Mouse (Mus musculus): ENCODE results near the gene Gapt.

Gene Gapt

GRCm38 (mm10) chr13:110346707-110347106, 10.3 kb downstream of the Gapt start:
- DNase-seq (ENCODE audit: low spot score) = no peak

DNA sequence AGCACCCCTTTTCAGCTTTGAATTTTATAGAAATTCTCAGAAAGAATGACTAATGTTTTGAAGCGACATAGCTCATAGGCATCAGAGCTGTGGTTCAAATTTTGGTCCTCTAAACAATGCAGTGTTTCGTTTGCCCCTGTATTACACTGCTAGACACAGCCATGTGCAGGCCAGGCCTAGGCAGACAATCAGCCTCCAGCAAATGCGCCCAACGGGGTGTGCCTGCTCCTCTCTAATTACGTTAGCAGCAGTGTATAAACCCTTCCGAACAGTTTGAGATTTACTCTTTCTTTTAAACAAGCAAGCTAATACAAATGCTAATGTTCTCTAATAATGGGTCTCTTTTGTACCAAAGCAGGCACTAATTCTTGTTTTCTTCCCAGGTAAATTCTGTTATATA, 14.4 kb downstream of the Gapt start:
- no peak for DNase-seq (ENCODE audit: low spot score)

- no peak for DNase-seq (ENCODE audit: low spot score)
Measured at GRCm38 (mm10) chr13:110332958-110333597, 23.9 kb downstream of the Gapt start.

GRCm38 (mm10) chr13:110318746-110319145, 38.3 kb downstream of the Gapt start:
- no peak for DNase-seq (ENCODE audit: low spot score)

- DNase-seq (ENCODE audit: low spot score) = no peak
Measured at GRCm38 (mm10) chr13:110307188-110307587, 49.8 kb downstream of the Gapt start.
